Mouse (Mus musculus) thymus, adult 2 months (tissue): ENCODE results near the gene Ephb2. TPM values are rescaled to one million over a fixed set of nuclear protein-coding genes. Genes with fewer than 3 reads are reported as not detected.

ENCODE experiments used
- DNase-seq: peaks from one replicate; pipeline ENCODE4 v3.0.0; 2021
- H3K27ac ChIP-seq: fragments of 200-500 bp; 2 replicates; pipeline ENCODE4 v1.5.1; 2012; ENCODE audit warnings: low read length, control low read depth; ENCODE audit not compliant: control insufficient read depth, insufficient read depth
- H3K27me3 ChIP-seq: fragments of 200-500 bp; 2 replicates; pipeline ENCODE4 v1.6.1; 2012; ENCODE audit warnings: mild to moderate bottlenecking, low read length, moderate library complexity, mixed read lengths; ENCODE audit not compliant: control insufficient read depth, insufficient read depth
- H3K36me3 ChIP-seq: fragments of 200-500 bp; 2 replicates; pipeline ENCODE4 v1.6.1; 2012; ENCODE audit warnings: mild to moderate bottlenecking, low read length, moderate library complexity; ENCODE audit not compliant: control insufficient read depth, insufficient read depth
- H3K4me1 ChIP-seq: fragments of 200-500 bp; replicated peaks from 2 replicates; pipeline ENCODE4 v1.6.1; 2012; ENCODE audit warnings: low read length; ENCODE audit not compliant: control insufficient read depth, insufficient read depth
- H3K4me3 ChIP-seq: fragments of 200-500 bp; 2 replicates; pipeline ENCODE4 v1.5.1; 2012; ENCODE audit warnings: mild to moderate bottlenecking, low read length, control low read depth, moderate library complexity; ENCODE audit not compliant: control insufficient read depth, insufficient read depth
- CTCF ChIP-seq: fragments of 200-500 bp; IDR thresholded peaks from 2 replicates; pipeline ENCODE4 v1.5.1; 2012; ENCODE audit warnings: mild to moderate bottlenecking, control low read depth, low read length, moderate library complexity, borderline replicate concordance; ENCODE audit not compliant: control insufficient read depth, poor library complexity, insufficient read depth; ENCODE audit errors: extremely low read depth
- POLR2A ChIP-seq: fragments of 200-500 bp; IDR thresholded peaks from 2 replicates; pipeline ENCODE4 v1.6.1; 2012; ENCODE audit warnings: mild to moderate bottlenecking, low read length, control low read depth, moderate library complexity; ENCODE audit not compliant: control insufficient read depth, poor library complexity, insufficient read depth; ENCODE audit errors: extremely low read depth
- WGBS: fragments of 180-500 bp; shearing (Covaris S2); methylation state at CpG from one replicate; pipeline ENCODE4 v1.1.7; 2018; 5-methylcytosine and 5-hydroxymethylcytosine counted together
- polyA plus RNA-seq: library from polyadenylated mRNA; depleted of rRNA; stranded (reverse); fragments of >200 nt; gene quantifications from 2 replicates; pipeline ENCODE4 v1.2.3, GENCODE M21; 2012

Gene Ephb2
- polyA plus RNA-seq, 1 experiment, result 15.4 TPM

DNA sequence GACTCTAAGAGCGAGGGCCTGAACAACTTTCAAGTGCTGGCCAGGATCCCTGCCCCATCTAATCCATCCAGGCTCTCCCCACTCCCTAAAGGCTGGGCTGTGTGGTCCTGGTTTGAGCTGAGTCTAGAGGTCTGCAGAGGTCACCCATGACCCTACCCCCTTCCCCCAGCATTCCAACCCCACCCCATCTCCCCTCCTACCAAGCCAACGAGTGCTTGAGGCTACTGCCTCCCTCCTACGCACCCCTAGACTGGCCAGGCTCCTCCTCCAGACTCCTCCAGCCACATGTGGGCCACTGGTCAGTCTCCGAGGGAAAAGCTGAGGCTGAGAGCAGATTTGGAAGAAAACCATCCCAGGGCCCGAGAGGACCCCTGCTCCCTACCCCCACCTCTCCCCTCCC, 72.4 kb downstream of the Ephb2 start:
- TF ChIP-seq POLR2A (no peak), CTCF (no peak)
- DNase-seq, result no peak
- no peaks in the 10 kb centered on the region for H3K27me3 ChIP-seq
- no peak overlapping the region for H3K4me3 ChIP-seq
- H3K4me1 ChIP-seq, result peaks cover 7% of the 10 kb centered on the region
- no peak overlapping the region for H3K27ac ChIP-seq
- 85% methylated on average over 5 of the region's 5 CpGs for WGBS
- H3K36me3 ChIP-seq, result no peaks in the 10 kb centered on the region

DNA sequence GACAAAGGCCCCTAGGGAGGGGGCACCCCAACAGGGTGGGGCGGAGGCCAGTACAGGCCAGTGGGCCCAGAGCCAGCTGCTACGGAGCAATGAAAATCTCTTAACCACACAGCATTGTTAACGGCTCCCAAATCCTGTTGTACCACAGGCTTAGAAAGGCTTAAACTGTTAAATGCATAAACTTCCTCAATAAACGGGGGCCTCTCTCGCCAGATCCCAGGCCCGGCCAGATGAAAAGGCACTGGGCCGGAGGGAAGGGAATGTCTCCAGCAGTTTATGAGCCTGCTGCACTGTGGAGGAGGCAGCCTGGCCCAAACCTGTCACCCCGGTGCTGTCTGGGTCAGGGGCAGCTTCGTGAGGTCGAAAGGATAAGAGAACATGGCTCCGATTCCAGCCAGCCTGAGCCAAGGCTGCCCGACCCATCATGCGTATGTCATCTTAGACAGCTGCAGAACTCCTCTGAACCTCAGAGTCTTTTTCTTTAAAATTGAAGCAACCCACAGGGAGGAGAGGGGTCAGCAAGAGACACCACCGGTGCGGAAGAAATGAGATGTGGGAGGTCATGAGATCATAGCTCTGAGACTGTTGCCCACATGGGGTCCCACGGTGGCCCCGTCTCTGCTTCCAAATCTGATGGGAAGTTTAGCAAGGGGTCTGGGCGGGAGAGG, 73.9 kb downstream of the Ephb2 start:
- 63% methylated on average over 18 of the region's 18 CpGs for WGBS
- H3K4me3 ChIP-seq, result no peak overlapping the region
- H3K4me1 ChIP-seq, result peaks cover 7% of the 10 kb centered on the region
- no peak for DNase-seq
- no peak overlapping the region for H3K27ac ChIP-seq
- H3K36me3 ChIP-seq, result no peaks in the 10 kb centered on the region
- no peaks in the 10 kb centered on the region for H3K27me3 ChIP-seq
- TF ChIP-seq CTCF, result no peak
- TF ChIP-seq POLR2A, result no peak

DNA sequence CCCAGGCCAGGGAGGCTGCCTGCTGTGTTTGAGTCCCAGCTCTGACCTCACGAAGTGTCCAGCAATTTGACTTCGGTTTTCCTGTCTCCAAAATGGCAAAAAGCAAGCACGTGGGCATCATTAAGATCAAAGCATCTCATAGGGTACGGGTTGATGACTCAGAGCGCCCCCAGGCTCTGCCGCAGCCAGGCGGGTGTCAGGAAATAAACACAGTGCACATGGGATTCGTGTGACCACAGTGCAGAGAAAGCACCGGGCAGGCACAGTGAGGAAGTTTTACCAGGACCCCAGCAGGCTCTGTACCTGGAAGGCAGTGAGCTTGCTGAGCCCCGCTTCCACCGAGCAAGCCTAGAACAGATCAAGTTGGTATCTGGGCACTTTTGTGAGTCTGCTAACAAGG, 74.9 kb downstream of the Ephb2 start:
- Histone ChIP-seq H3K36me3 (no peaks in the 10 kb centered on the region), H3K27me3 (no peaks in the 10 kb centered on the region), H3K4me1 (peaks cover 9% of the 10 kb centered on the region), H3K4me3 (no peak overlapping the region), H3K27ac (no peak overlapping the region)
- no peak for DNase-seq
- WGBS, result 15% methylated on average over 11 of the region's 11 CpGs
- TF ChIP-seq CTCF (no peak), POLR2A (no peak)

DNA sequence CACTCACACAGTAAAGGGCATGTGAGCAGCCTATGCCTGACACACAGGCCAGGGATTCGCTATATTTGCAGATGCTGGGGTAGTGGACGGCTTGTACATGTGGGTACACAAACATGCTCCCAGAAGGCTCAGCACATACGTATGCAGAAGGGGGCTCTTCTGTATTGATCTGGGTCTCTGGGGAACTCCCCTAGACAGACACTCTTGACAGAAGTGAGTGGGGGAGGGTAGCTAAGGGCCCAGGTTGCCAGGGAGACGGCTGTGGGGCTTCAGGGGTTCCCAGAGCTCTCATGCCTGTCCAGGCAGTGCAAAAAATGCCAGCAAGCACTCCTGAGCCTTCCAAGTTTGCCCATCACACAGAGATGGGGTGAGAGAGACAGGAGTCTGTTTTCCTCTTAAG, 78.7 kb downstream of the Ephb2 start:
- H3K4me1 ChIP-seq, result peaks cover 29% of the 10 kb centered on the region
- TF ChIP-seq POLR2A (no peak), CTCF (no peak)
- H3K27ac ChIP-seq, result no peak overlapping the region
- H3K4me3 ChIP-seq, result no peak overlapping the region
- WGBS, result 93% methylated on average over 4 of the region's 4 CpGs
- DNase-seq, result no peak
- H3K27me3 ChIP-seq, result no peaks in the 10 kb centered on the region
- no peaks in the 10 kb centered on the region for H3K36me3 ChIP-seq

DNA sequence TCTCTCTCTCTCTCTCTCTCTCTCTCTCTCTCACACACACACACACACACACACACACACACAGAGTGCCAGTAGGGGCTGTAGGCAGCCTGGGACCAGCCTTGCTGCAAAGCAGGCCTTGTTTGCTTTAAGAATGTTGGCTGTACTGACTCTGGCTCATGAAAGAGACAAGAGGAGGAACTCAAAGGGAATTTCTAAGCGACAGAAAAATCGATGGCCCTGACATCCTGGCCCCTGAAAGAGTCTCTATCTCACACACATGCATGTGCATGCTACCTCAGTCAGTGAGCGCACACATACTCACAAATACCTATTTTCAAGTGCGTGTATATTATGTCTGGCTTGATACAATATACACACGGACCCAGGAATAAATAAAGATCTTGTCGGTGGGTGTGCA, 79.3 kb downstream of the Ephb2 start:
- DNase-seq, result no peak
- WGBS, result 78% methylated on average over 6 of the region's 6 CpGs
- Histone ChIP-seq H3K27me3 (no peaks in the 10 kb centered on the region), H3K4me1 (peaks cover 29% of the 10 kb centered on the region), H3K27ac (no peak overlapping the region), H3K4me3 (no peak overlapping the region), H3K36me3 (no peaks in the 10 kb centered on the region)
- TF ChIP-seq POLR2A (no peak), CTCF (no peak)

DNA sequence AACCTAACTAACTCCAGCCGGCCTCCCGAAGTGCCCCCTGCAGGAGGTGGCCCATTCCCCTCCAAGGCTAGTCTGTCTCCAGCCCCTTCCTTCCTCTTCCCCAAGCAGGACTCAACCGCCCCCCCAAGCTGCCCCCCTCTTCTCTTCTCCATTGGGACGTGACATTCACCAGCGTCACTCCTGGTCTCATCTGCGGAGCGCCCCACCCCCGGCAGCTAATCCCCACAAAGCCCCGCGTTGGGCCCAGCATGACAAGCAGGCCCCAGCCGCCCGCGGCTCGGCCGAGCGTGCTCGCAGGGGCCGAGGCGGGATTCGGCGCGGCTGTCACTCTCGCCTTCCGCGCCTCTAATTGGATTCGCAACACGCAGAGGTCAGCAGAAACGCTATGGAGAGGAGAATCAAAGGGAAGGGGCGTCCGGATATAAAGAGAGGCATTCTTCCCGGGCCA, 80.4 kb downstream of the Ephb2 start:
- Histone ChIP-seq H3K27ac (no peak overlapping the region), H3K36me3 (no peaks in the 10 kb centered on the region), H3K4me1 (peaks cover 37% of the 10 kb centered on the region), H3K27me3 (no peaks in the 10 kb centered on the region), H3K4me3 (no peak overlapping the region)
- no peak for DNase-seq
- 40% methylated on average over 31 of the region's 31 CpGs for WGBS
- TF ChIP-seq POLR2A, result no peak
- no peak for TF ChIP-seq CTCF

DNA sequence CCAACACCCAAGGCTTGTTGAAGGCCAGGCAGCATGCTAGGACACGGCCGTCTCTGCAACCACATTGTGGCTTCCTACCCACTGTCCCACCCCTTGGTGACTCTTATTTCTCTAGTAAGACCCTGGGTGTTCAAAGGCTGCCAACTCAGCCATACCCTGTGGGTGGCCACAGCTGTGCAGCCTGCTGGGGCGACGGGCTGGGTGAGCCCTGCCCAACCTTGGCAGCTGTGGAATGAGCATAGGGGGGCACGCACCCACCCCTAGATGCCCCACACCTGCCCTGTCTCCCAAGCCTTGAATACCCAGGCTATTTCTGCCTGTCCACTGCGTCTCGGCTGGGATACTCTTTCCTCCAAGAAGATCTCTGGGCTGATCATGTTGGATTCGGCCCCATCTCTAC, 81.5 kb downstream of the Ephb2 start:
- no peak for DNase-seq
- TF ChIP-seq CTCF (no peak), POLR2A (no peak)
- no peak overlapping the region for H3K4me3 ChIP-seq
- H3K27me3 ChIP-seq, result no peaks in the 10 kb centered on the region
- peaks cover 47% of the 10 kb centered on the region for H3K4me1 ChIP-seq
- no peak overlapping the region for H3K27ac ChIP-seq
- WGBS, result 31% methylated on average over 8 of the region's 8 CpGs
- H3K36me3 ChIP-seq, result no peaks in the 10 kb centered on the region
